Mouse (Mus musculus): ENCODE data around the gene Adh4.
A peak's percentile ranks its signal among the peaks of the same experiment; 100 is the strongest.
"Not testable (repeated sequence)": the region's sequence is repeated elsewhere in the genome, so short reads cannot be mapped to it uniquely, and the experiment has no call there.

Adh4 gene

GRCm38 (mm10) chr3:138415121-138415690 lies at the start of gene Adh4:
Gene Adh4 (plus strand): TSS chr3:138415466.
- DNase-seq: peak; percentile 47

- no peak for DNase-seq
Observed at GRCm38 (mm10) chr3:138366181-138366580, 49.1 kb upstream of the Adh4 start.

- no peak for DNase-seq
Observed at GRCm38 (mm10) chr3:138369546-138369945, 45.7 kb upstream of the Adh4 start.

- not testable (repeated sequence) for DNase-seq
Observed at GRCm38 (mm10) chr3:138370289-138370688, 45.0 kb upstream of the Adh4 start.

- DNase-seq: no peak
Observed at GRCm38 (mm10) chr3:138373920-138374319, 41.3 kb upstream of the Adh4 start.

- no peak for DNase-seq
Observed at GRCm38 (mm10) chr3:138375148-138375547, 40.1 kb upstream of the Adh4 start.

- DNase-seq: peak; percentile 40
Observed at GRCm38 (mm10) chr3:138381133-138381532, 34.1 kb upstream of the Adh4 start.

- no peak for DNase-seq
Observed at GRCm38 (mm10) chr3:138387155-138387554, 28.1 kb upstream of the Adh4 start.

- no peak for DNase-seq
Observed at GRCm38 (mm10) chr3:138404872-138405271, 10.4 kb upstream of the Adh4 start.

- DNase-seq: peak; percentile 82
Observed at GRCm38 (mm10) chr3:138405341-138405740, 9.9 kb upstream of the Adh4 start.

- peak; percentile 38 for DNase-seq
Observed at GRCm38 (mm10) chr3:138405840-138406239, 9.4 kb upstream of the Adh4 start.

GRCm38 (mm10) chr3:138407920-138408319 lies 7.3 kb upstream of the Adh4 start:
- peak; percentile 51 for DNase-seq

GRCm38 (mm10) chr3:138409585-138409984 lies 5.7 kb upstream of the Adh4 start:
- no peak for DNase-seq

GRCm38 (mm10) chr3:138410211-138410610 lies 5.1 kb upstream of the Adh4 start:
- no peak for DNase-seq

- no peak for DNase-seq
Observed at GRCm38 (mm10) chr3:138419369-138419768, 4.1 kb downstream of the Adh4 start.

- DNase-seq: no peak
Observed at GRCm38 (mm10) chr3:138420385-138420784, 5.1 kb downstream of the Adh4 start.

- no peak for DNase-seq
Observed at GRCm38 (mm10) chr3:138423664-138424063, 8.4 kb downstream of the Adh4 start.

GRCm38 (mm10) chr3:138424247-138424646 lies 9.0 kb downstream of the Adh4 start:
- no peak for DNase-seq

GRCm38 (mm10) chr3:138430360-138430976 lies 15.2 kb downstream of the Adh4 start:
- no peak for DNase-seq

GRCm38 (mm10) chr3:138431835-138432234 lies 16.6 kb downstream of the Adh4 start:
- DNase-seq: no peak

- no peak for DNase-seq
Observed at GRCm38 (mm10) chr3:138438716-138439115, 23.4 kb downstream of the Adh4 start.

GRCm38 (mm10) chr3:138442203-138442602 lies 26.9 kb downstream of the Adh4 start:
- DNase-seq: no peak

GRCm38 (mm10) chr3:138442612-138443464 lies 27.6 kb downstream of the Adh4 start, which contains the start of gene Adh5:
Gene Adh5 (plus strand): TSS chr3:138443093.
- DNase-seq: peak; percentile 95

GRCm38 (mm10) chr3:138443465-138443771 lies 28.2 kb downstream of the Adh4 start:
- no peak for DNase-seq

Data from kidney, postnatal 10 days (tissue).